Mouse (Mus musculus): Measurements from ENCODE around the gene Cpeb3. TPM values are rescaled to one million over a fixed set of nuclear protein-coding genes. Genes with fewer than 3 reads are reported as not detected.
"Not testable (repeated sequence)": the region's sequence is repeated elsewhere in the genome, so short reads cannot be mapped to it uniquely, and the experiment has no call there.

Cpeb3 gene
- total RNA-seq, 1 experiment from 2014 or later: 31.9 TPM

- DNase-seq: peak; percentile 54
Measured at GRCm38 (mm10) chr19:37206641-37207302, 1.6 kb downstream of the Cpeb3 start.

- not testable (repeated sequence) for DNase-seq
Measured at GRCm38 (mm10) chr19:37205155-37205554, 3.2 kb downstream of the Cpeb3 start.

DNA sequence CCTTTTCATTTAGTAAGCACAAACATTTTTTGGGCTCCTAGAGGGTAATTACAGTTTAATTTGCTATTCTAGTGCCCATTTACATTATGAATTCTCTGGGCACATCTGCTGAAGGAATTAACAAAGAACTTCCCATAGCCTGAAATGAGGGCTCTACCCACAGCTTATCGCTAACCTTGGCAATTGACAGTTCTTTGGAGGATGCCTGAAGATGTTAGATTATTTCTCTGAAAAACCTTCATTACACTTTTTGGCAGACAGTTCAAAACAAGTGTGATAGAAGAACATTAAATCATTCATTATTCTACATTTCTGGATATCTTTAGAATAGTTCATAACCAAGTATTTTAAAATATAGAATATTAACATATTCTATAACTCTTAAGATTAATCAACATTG lies 5.0 kb downstream of the Cpeb3 start:
- DNase-seq: no peak

GRCm38 (mm10) chr19:37199889-37200288 lies 8.5 kb downstream of the Cpeb3 start:
- no peak for DNase-seq

DNA sequence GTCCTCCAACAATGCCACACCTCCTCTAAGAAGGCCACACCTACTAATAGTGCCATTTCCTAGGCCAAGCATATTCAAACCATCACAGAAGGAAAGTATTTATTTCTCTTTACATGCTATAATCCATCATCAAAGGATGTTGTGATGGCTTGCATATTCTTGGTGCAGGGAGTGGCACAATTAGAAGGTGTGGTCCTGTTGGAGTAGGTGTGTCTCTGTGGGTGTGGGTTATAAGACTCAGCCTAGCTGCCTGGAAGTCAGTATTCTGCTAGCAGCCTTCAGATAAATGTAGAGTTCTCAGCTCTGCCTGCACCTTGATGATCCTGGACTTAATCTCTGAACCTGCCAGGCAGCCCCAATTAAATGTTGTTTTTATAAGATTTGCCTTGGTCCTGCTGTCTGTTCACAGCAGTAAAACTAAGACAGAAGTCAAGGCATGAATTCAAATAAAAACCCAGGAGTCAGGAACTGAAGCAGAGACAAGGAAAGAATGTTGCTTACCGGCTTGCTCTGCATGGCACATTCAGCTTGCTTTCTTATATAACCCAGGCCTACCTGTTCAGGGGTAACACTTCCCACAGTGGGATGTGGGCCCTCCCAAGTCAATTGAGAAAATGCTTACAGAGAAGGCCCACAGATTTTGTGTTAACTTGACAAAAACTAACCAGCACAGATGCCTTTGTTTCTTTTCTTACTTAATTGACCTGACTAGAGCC lies 10.1 kb downstream of the Cpeb3 start:
- DNase-seq: no peak

DNA sequence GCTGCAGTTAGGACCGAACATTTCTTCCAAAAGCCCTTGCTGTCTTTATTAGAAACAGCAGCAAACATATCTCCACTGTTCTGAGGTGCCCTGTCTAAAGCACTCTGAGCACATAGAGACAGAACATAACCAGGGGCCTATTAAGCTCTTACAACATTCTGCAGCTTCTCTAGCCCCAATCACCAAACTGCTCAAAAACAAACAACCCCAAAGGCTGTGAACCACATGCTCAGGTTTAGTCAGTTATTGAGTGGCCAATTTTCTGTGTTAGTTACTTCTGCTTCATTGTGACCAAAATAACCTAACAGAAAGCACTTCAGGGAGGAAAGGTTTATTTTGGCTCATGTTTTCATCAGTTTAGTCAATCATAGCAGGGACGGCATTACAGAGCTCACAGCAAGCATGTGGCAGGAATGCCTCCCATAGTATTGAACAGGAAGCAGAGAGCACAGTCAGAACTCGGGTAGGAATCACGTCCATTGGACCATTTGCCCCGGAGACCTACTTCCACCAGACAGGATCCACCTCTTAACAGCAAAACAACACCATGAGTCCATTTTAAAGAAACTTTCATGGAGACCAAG lies 15.8 kb downstream of the Cpeb3 start:
- no peak for DNase-seq

- no peak for DNase-seq
Measured at GRCm38 (mm10) chr19:37188366-37188948, 19.9 kb downstream of the Cpeb3 start.

- peak; percentile 58 for DNase-seq
Measured at GRCm38 (mm10) chr19:37177819-37178708, 30.3 kb downstream of the Cpeb3 start.

GRCm38 (mm10) chr19:37176879-37177462 lies 31.4 kb downstream of the Cpeb3 start:
- DNase-seq: no peak

DNA sequence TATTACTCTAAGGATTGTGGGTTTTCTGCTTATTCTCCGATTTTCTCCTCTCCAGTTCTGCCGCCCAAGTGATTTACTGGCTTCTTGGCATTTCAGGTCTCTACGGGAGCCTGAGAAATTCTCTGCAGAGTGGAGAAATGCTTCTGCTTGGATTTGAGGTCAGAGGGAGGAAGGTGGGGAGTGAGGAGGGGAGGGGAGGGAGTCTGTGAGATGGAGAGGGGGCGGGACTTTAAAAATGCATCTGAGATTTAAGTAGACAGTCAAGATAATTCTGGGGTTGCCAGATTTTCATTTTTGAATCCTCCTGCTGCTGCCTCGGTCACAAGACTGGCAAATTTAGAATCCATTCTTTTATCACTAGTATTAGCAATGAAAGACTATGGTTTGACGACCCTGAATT lies 32.5 kb downstream of the Cpeb3 start:
- DNase-seq: peak; percentile 10

DNA sequence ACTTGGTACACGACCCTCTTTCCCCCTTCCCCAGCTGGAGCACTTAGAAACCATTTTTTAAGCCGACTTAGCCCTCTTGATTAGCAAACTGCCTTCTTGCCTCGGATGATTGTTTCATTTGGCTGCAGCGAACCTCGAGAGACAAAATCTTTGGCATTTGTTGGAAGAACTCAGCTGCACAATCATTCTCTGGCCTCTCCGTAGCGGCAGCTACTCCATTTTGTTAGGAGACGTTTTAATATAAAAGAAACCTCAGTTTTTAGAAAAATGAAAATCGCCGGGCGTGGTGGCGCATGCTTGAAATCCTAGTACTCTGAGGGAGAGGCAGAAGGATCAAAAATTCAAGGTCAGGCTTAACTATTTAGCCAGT lies 33.0 kb downstream of the Cpeb3 start:
- DNase-seq: no peak

GRCm38 (mm10) chr19:37174716-37175435 lies 33.5 kb downstream of the Cpeb3 start:
- DNase-seq: peak; percentile 50

- peak; percentile 72 for DNase-seq
Measured at GRCm38 (mm10) chr19:37174116-37174715, 34.2 kb downstream of the Cpeb3 start.

DNA sequence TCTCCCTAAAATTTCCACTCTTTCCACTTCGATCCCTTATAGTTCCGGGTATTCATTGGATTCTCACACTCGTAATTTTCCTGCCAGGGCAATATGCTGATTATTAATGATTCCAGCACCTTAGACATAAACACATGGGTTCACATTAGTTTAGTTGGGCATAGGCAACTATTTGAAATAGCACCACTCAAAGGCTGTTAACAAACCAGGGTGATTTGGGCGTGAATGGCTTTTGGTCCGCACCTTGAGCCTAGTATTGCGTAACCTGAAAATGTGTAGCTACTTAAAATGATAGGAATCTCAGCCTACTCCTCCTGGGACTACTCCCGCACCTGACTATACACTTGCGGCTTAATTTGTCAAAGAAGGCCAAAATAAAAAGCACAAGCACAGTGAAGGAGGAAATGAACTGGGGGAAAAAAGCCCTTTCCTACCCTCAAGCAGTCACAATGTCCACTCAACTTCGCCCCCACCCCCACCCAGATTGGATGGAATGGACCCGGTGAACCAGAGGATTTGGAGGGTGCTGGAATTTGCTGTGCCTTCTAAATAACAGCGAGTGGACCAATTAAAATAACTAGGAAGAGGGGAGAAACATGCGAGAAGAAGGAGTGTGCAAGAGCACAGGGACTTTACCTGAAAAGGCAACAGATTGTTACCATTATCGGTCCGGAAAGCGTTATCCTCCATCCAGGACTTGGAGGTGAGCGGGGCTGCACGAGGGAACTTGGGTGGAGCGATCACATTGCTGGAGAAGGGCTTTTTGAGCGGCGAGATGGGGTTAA lies 34.9 kb downstream of the Cpeb3 start:
- DNase-seq: no peak

- no peak for DNase-seq
Measured at GRCm38 (mm10) chr19:37172566-37173130, 35.8 kb downstream of the Cpeb3 start.

DNA sequence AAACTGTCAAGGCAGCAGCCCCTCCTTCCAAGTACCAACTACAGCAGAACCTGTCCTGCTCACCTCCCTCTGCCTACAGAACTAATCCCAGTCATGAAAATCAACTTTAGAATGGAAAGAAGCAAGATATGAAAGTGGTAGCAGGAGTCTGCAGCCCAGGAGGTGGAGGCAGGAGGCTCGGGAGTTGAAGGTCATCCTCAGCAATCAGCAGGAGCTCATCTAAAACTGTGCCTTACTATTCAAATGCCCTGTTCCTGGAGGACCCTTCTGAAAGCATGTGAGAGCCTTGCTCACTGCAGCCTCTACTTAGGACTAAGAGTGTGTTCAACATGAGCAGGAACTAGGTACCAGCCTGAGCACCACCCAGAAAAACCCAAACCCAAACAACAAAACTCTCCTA lies 36.3 kb downstream of the Cpeb3 start:
- no peak for DNase-seq

DNA sequence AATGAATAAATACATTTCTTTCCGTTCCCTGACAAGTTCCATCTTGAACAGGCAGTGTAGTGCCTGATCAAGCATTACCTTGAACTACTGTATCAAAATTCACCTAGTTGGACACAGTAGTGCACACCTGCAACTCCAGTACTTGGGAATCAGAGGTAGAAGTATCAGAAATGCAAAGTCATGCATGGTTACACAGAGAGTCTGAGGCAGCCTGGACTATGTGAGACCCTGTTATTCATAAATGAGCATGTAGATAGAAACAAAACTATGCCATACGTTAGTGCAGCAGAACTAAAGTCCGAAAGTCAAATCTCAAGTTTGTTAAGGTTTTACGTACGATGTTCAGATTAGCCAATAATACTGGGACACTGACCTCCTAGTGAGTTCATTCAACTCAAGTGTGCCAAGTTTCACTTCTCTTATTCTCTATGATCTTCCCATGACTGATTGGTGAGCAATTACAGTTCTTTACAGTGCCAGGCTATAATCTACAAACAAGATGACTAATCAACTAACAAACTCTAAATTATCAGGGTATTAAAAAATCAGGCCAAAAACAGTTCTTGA lies 51.5 kb downstream of the Cpeb3 start:
- no peak for DNase-seq

DNA sequence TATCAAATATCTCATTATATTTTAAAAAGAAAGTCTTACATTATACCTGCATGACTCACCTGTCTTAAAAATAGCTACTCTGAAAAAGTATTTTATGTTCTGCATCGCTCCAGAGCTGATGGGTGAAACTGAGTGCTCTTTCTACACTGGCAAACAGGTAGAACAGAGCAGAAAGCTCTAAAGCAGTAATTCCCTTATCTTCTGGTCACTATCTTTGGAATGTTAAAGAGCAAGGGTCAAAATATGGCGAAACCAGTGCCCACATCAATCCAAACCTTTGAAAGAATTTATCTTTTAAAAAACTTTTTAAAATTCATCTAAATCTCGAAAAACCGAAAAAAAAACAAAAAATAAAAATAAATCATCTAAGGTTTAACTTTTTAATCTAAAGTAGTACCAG lies 52.4 kb downstream of the Cpeb3 start:
- DNase-seq: no peak

DNA sequence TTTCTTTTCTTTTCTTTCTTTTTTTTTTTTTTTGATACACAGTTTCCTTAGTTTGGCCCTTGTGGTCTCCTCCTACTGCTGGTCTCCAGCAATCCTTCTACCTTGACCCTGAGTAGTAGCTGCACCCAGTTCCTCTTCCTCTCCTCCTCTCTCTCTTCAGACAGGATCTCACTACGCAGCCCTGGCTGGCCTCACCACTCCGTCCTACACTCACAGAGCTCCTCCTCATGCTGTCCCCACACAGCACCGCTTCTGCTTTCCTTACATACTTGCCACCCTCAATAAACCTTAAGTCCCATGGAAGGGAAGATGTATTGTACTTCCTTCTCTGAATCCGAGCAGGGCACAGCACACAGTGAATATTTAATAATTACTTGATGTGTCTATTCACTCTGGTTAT lies 61.3 kb downstream of the Cpeb3 start:
- no peak for DNase-seq
